Mouse (Mus musculus) C2C12 (cell line): ENCODE measurements around the gene Gm20388.
A peak's percentile ranks its signal among the peaks of the same experiment; 100 is the strongest.

Experiments
- CTCF ChIP-seq: IDR thresholded peaks from one replicate; pipeline ENCODE4 v1.5.1; 2011; ENCODE audit not compliant: control insufficient read depth, insufficient read depth, insufficient read length
- MAX ChIP-seq: IDR thresholded peaks from one replicate; pipeline ENCODE4 v1.6.1; 2011; ENCODE audit warnings: mild to moderate bottlenecking, control low read depth
- USF1 ChIP-seq: IDR thresholded peaks from one replicate; pipeline ENCODE4 v1.6.1; 2011; ENCODE audit warnings: low read depth, mild to moderate bottlenecking, control low read depth, moderate library complexity

DNA sequence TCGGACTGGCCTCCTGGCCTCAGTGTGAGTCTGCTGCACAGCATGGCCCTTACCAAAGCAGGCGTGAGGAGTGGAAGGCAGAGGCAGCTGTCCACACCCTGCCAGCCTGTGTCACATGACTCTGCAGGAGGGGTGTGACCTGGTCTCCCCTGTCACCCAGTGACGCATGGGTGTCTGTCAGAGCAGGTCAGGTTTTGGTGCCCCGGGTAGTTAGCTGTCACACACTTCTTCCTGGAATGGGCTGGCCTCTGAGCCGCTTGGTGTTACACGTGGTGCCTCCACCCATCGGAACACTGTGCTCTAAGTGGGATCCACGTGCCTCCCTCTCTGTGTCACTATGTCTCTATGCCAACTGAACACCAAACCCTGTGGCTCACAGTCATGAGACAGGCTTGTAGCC, 4355.2 kb downstream of the Gm20388 start:
- TF ChIP-seq CTCF (no peak), MAX (peak; percentile 11), USF1 (peak; percentile 46)
